Mouse (Mus musculus) limb, embryonic 10.5 days (tissue): ENCODE data around the gene Bnc2. TPM values are rescaled to one million over a fixed set of nuclear protein-coding genes. Genes with fewer than 3 reads are reported as not detected.

ENCODE experiments used
- DNase-seq: peaks from one replicate; pipeline ENCODE4 v3.0.0-alpha.2; 2017; ENCODE audit warnings: low spot score
- H3K27ac ChIP-seq: fragments of 300-500 bp; sonication (generic); 2 replicates; pipeline ENCODE4 v1.5.1; 2016; ENCODE audit warnings: mild to moderate bottlenecking
- H3K27me3 ChIP-seq: fragments of 300-500 bp; sonication (generic); 2 replicates; pipeline ENCODE4 v1.6.1; 2016; ENCODE audit warnings: low read depth, mild to moderate bottlenecking; ENCODE audit not compliant: poor library complexity, severe bottlenecking
- H3K36me3 ChIP-seq: fragments of 300-500 bp; sonication (generic); 2 replicates; pipeline ENCODE4 v1.6.1; 2016; ENCODE audit warnings: mild to moderate bottlenecking, moderate library complexity
- H3K4me1 ChIP-seq: fragments of 300-500 bp; sonication (generic); 2 replicates; pipeline ENCODE4 v1.6.1; 2016
- H3K4me3 ChIP-seq: fragments of 300-500 bp; sonication (generic); 2 replicates; pipeline ENCODE4 v1.5.1; 2016; ENCODE audit warnings: mild to moderate bottlenecking, moderate library complexity
- H3K9me3 ChIP-seq: fragments of 300-500 bp; sonication (generic); replicated peaks from 2 replicates; pipeline ENCODE4 v1.6.1; 2016; ENCODE audit warnings: mild to moderate bottlenecking
- WGBS: fragments of 180-500 bp; shearing (Covaris S2); methylation state at CpG from one replicate; pipeline ENCODE4 v1.1.7; 2016; 5-methylcytosine and 5-hydroxymethylcytosine counted together
- polyA plus RNA-seq: library from polyadenylated mRNA; unstranded; fragments of >200 nt; fragmentation: Nextera tagmentation; extraction: Ambion mirVana; gene quantifications from 2 replicates; pipeline ENCODE4 v1.2.1, GENCODE M21; 2016

Gene Bnc2
- polyA plus RNA-seq, 1 experiment from 2014 or later: 11.8 TPM

DNA sequence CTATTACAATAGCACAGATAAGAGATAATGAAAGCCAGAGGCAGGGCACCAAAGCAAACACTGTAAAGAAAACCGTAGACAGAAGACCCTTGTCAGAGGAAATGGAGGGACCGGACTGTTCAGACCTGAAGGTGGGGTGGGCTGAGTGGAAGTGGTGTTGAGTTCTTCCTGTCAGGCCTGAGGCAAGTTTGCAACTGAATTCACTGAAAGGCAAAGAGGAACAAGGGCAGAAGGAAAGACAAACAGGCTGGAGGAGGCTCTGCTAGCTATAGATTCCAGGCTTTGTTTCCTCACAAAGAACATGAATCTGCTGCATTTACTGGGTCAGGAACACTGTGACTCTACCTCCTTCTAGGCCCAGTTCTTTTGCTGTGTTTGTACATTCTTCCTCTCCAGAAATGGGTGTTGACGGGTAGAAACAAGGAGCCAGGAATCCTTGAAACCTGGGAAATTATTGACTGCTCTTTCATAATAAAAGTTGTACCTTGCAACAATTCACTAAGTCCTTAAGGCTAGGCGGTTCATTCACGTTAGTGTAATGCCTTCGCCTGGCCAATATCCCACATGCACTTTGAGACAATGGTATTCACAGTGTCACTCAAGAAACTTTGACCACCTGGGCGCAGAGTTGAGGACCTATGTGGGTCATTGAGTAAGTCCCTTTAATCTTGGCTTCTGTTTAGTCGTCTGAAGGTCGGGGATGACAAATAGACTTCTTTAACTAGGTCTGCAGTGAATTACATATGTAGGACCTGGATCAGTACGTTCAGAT lies 445.7 kb downstream of the Bnc2 start:
- WGBS: 76% methylated on average over 10 of the region's 10 CpGs
- no peaks in the 10 kb centered on the region for H3K36me3 ChIP-seq

DNA sequence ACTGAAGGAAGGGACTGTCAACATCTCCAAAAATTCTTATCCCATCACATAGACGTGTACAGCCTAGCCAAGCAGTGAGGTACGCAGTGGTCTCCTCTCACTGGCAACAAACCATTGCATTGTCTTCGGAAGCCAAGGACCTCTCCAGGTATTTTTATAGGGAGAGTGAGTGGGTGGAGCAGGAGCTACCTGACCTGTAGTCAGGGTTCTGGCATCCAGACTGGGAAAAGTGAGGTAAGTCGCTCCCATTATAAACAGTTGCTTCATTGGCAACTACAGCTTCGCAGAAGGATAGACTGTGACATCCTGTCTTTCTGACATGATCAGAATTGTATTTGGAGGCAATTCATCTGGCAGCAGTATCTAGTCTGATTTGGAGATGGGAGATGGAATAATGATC lies 446.5 kb downstream of the Bnc2 start:
- Histone ChIP-seq H3K36me3 (no peaks in the 10 kb centered on the region), H3K27ac (no peak overlapping the region), H3K4me1 (peaks cover 21% of the 10 kb centered on the region), H3K27me3 (no peaks in the 10 kb centered on the region), H3K9me3 (no peaks in the 10 kb centered on the region), H3K4me3 (no peak overlapping the region)
- DNase-seq: no peak
- 82% methylated on average over 5 of the region's 5 CpGs for WGBS

More for the DNA sequence above, 445.7 kb downstream of the Bnc2 start:
- H3K27ac ChIP-seq: no peak overlapping the region
- no peak for DNase-seq
- H3K4me3 ChIP-seq: no peak overlapping the region
- peaks cover 17% of the 10 kb centered on the region for H3K4me1 ChIP-seq
- H3K27me3 ChIP-seq: no peaks in the 10 kb centered on the region
- no peaks in the 10 kb centered on the region for H3K9me3 ChIP-seq

Other genes with a start within 250 kb of the Bnc2 start
- 4.8 and 8.3 TPM in 2 replicates for gene Cntln, start 209.0 kb upstream of the Bnc2 start, polyA plus RNA-seq